Mouse (Mus musculus): ENCODE measurements around the gene Elavl4. TPM values are rescaled to one million over a fixed set of nuclear protein-coding genes. Genes with fewer than 3 reads are reported as not detected.

Elavl4 gene
- polyA plus RNA-seq, 1 experiment from 2014 or later, result 308 TPM

- DNase-seq (ENCODE audit: low spot score) (no peak), ATAC-seq (no peak)
- H3K4me2 ChIP-seq (ENCODE audit: low read length), result no peak overlapping the region
- 44% methylated on average over 3 of the region's 3 CpGs for WGBS
- no peak overlapping the region for H3K4me3 ChIP-seq (ENCODE audit: low read depth, low read length)
- H3K9ac ChIP-seq (ENCODE audit: low read length), result no peak overlapping the region
- H3K27me3 ChIP-seq (replicated peaks; ENCODE audit: control insufficient read depth, insufficient read depth, low read length), result no peaks in the 10 kb centered on the region
- H3K9me3 ChIP-seq (replicated peaks; ENCODE audit: control insufficient read depth, low read length), result no peaks in the 10 kb centered on the region
- no peaks in the 10 kb centered on the region; the same call in 1 of the 2 replicates for H3K4me1 ChIP-seq (ENCODE audit: control insufficient read depth, insufficient read depth, low read length)
- no peak overlapping the region for H3K27ac ChIP-seq (ENCODE audit: low read depth, low read length)
- H3K36me3 ChIP-seq (ENCODE audit: control insufficient read depth, insufficient read depth, low read length), result peaks cover 25% of the 10 kb centered on the region
Measured at GRCm38 (mm10) chr4:110217553-110217952, 134.2 kb downstream of the Elavl4 start.

GRCm38 (mm10) chr4:110214543-110214942, 137.2 kb downstream of the Elavl4 start:
- no peak overlapping the region for H3K27ac ChIP-seq (ENCODE audit: low read depth, low read length)
- 92% methylated on average over 6 of the region's 6 CpGs for WGBS
- H3K36me3 ChIP-seq (ENCODE audit: control insufficient read depth, insufficient read depth, low read length), result peaks cover 41% of the 10 kb centered on the region
- H3K4me2 ChIP-seq (ENCODE audit: low read length), result no peak overlapping the region
- no peaks in the 10 kb centered on the region for H3K27me3 ChIP-seq (replicated peaks; ENCODE audit: control insufficient read depth, insufficient read depth, low read length)
- no peak for ATAC-seq
- no peak for DNase-seq (ENCODE audit: low spot score)
- H3K4me1 ChIP-seq (ENCODE audit: control insufficient read depth, insufficient read depth, low read length), result peaks cover 17% of the 10 kb centered on the region
- no peak overlapping the region for H3K4me3 ChIP-seq (ENCODE audit: low read depth, low read length)
- H3K9ac ChIP-seq (ENCODE audit: low read length), result no peak overlapping the region
- no peaks in the 10 kb centered on the region for H3K9me3 ChIP-seq (replicated peaks; ENCODE audit: control insufficient read depth, low read length)

GRCm38 (mm10) chr4:110213666-110214065, 138.0 kb downstream of the Elavl4 start:
- no peaks in the 10 kb centered on the region for H3K9me3 ChIP-seq (replicated peaks; ENCODE audit: control insufficient read depth, low read length)
- no peaks in the 10 kb centered on the region for H3K27me3 ChIP-seq (replicated peaks; ENCODE audit: control insufficient read depth, insufficient read depth, low read length)
- H3K9ac ChIP-seq (ENCODE audit: low read length), result no peak overlapping the region
- ATAC-seq (no peak), DNase-seq (ENCODE audit: low spot score) (peak; percentile 47)
- H3K4me1 ChIP-seq (ENCODE audit: control insufficient read depth, insufficient read depth, low read length), result peaks cover 17% of the 10 kb centered on the region
- 41% methylated on average over 5 of the region's 5 CpGs for WGBS
- no peak overlapping the region for H3K27ac ChIP-seq (ENCODE audit: low read depth, low read length)
- H3K4me2 ChIP-seq (ENCODE audit: low read length), result no peak overlapping the region
- peaks cover 44% of the 10 kb centered on the region for H3K36me3 ChIP-seq (ENCODE audit: control insufficient read depth, insufficient read depth, low read length)
- no peak overlapping the region for H3K4me3 ChIP-seq (ENCODE audit: low read depth, low read length)

GRCm38 (mm10) chr4:110210246-110210645, 141.5 kb downstream of the Elavl4 start:
- DNase-seq (ENCODE audit: low spot score) (peak; percentile 35), ATAC-seq (peak; percentile 57)
- H3K27ac ChIP-seq (ENCODE audit: low read depth, low read length), result peak overlapping the region; percentile 35; the same call in 1 of the 2 replicates

GRCm38 (mm10) chr4:110209613-110210012, 142.1 kb downstream of the Elavl4 start:
- Histone ChIP-seq H3K27ac (ENCODE audit: low read depth, low read length) (peak overlapping the region; percentile 35; the same call in 1 of the 2 replicates), H3K4me3 (ENCODE audit: low read depth, low read length) (no peak overlapping the region), H3K9me3 (replicated peaks; ENCODE audit: control insufficient read depth, low read length) (no peaks in the 10 kb centered on the region), H3K27me3 (replicated peaks; ENCODE audit: control insufficient read depth, insufficient read depth, low read length) (no peaks in the 10 kb centered on the region), H3K9ac (ENCODE audit: low read length) (no peak overlapping the region), H3K36me3 (ENCODE audit: control insufficient read depth, insufficient read depth, low read length) (peaks cover 46% of the 10 kb centered on the region), H3K4me2 (ENCODE audit: low read length) (no peak overlapping the region), H3K4me1 (ENCODE audit: control insufficient read depth, insufficient read depth, low read length) (peaks cover 17% of the 10 kb centered on the region)
- peak; percentile 77 for DNase-seq (ENCODE audit: low spot score)
- peak; percentile 76 for ATAC-seq
- 4% methylated on average over 5 of the region's 5 CpGs for WGBS

More at GRCm38 (mm10) chr4:110210246-110210645, 141.5 kb downstream of the Elavl4 start:
- WGBS, result 52% methylated on average over 5 of the region's 5 CpGs
- H3K36me3 ChIP-seq (ENCODE audit: control insufficient read depth, insufficient read depth, low read length), result peaks cover 46% of the 10 kb centered on the region
- no peak overlapping the region for H3K4me2 ChIP-seq (ENCODE audit: low read length)
- H3K4me3 ChIP-seq (ENCODE audit: low read depth, low read length), result no peak overlapping the region
- no peaks in the 10 kb centered on the region for H3K27me3 ChIP-seq (replicated peaks; ENCODE audit: control insufficient read depth, insufficient read depth, low read length)
- H3K9me3 ChIP-seq (replicated peaks; ENCODE audit: control insufficient read depth, low read length), result no peaks in the 10 kb centered on the region
- H3K9ac ChIP-seq (ENCODE audit: low read length), result no peak overlapping the region
- H3K4me1 ChIP-seq (ENCODE audit: control insufficient read depth, insufficient read depth, low read length), result peaks cover 17% of the 10 kb centered on the region

- DNase-seq (ENCODE audit: low spot score) (no peak), ATAC-seq (no peak)
- no peak overlapping the region for H3K4me2 ChIP-seq (ENCODE audit: low read length)
- peaks cover 8% of the 10 kb centered on the region for H3K36me3 ChIP-seq (ENCODE audit: control insufficient read depth, insufficient read depth, low read length)
- peaks cover 5% of the 10 kb centered on the region; the same call in 1 of the 2 replicates for H3K4me1 ChIP-seq (ENCODE audit: control insufficient read depth, insufficient read depth, low read length)
- 79% methylated on average over 3 of the region's 3 CpGs for WGBS
- no peak overlapping the region for H3K4me3 ChIP-seq (ENCODE audit: low read depth, low read length)
- H3K27ac ChIP-seq (ENCODE audit: low read depth, low read length), result no peak overlapping the region
- H3K9ac ChIP-seq (ENCODE audit: low read length), result no peak overlapping the region
- no peaks in the 10 kb centered on the region for H3K9me3 ChIP-seq (replicated peaks; ENCODE audit: control insufficient read depth, low read length)
- no peaks in the 10 kb centered on the region for H3K27me3 ChIP-seq (replicated peaks; ENCODE audit: control insufficient read depth, insufficient read depth, low read length)
Measured at GRCm38 (mm10) chr4:110201680-110202079, 150.0 kb downstream of the Elavl4 start.

- ATAC-seq (no peak), DNase-seq (ENCODE audit: low spot score) (no peak)
- peaks cover 2% of the 10 kb centered on the region; the same call in 1 of the 2 replicates for H3K9me3 ChIP-seq (replicated peaks; ENCODE audit: control insufficient read depth, low read length)
- H3K4me3 ChIP-seq (ENCODE audit: low read depth, low read length), result no peak overlapping the region
- H3K4me2 ChIP-seq (ENCODE audit: low read length), result no peak overlapping the region
- 77% methylated on average over 5 of the region's 5 CpGs for WGBS
- H3K36me3 ChIP-seq (ENCODE audit: control insufficient read depth, insufficient read depth, low read length), result no peaks in the 10 kb centered on the region
- no peak overlapping the region for H3K9ac ChIP-seq (ENCODE audit: low read length)
- no peaks in the 10 kb centered on the region for H3K27me3 ChIP-seq (replicated peaks; ENCODE audit: control insufficient read depth, insufficient read depth, low read length)
- no peak overlapping the region for H3K27ac ChIP-seq (ENCODE audit: low read depth, low read length)
- H3K4me1 ChIP-seq (ENCODE audit: control insufficient read depth, insufficient read depth, low read length), result peaks cover 5% of the 10 kb centered on the region; the same call in 1 of the 2 replicates
Measured at GRCm38 (mm10) chr4:110199897-110200296, 151.8 kb downstream of the Elavl4 start.

GRCm38 (mm10) chr4:110198600-110198999, 153.1 kb downstream of the Elavl4 start:
- H3K9ac ChIP-seq (ENCODE audit: low read length), result no peak overlapping the region
- no peak overlapping the region for H3K4me2 ChIP-seq (ENCODE audit: low read length)
- H3K27me3 ChIP-seq (replicated peaks; ENCODE audit: control insufficient read depth, insufficient read depth, low read length), result no peaks in the 10 kb centered on the region
- H3K4me3 ChIP-seq (ENCODE audit: low read depth, low read length), result no peak overlapping the region
- ATAC-seq (no peak), DNase-seq (ENCODE audit: low spot score) (no peak)
- peaks cover 2% of the 10 kb centered on the region; the same call in 1 of the 2 replicates for H3K9me3 ChIP-seq (replicated peaks; ENCODE audit: control insufficient read depth, low read length)
- 81% methylated on average over 2 of the region's 2 CpGs for WGBS
- H3K27ac ChIP-seq (ENCODE audit: low read depth, low read length), result no peak overlapping the region
- peaks cover 5% of the 10 kb centered on the region; the same call in 1 of the 2 replicates for H3K4me1 ChIP-seq (ENCODE audit: control insufficient read depth, insufficient read depth, low read length)
- H3K36me3 ChIP-seq (ENCODE audit: control insufficient read depth, insufficient read depth, low read length), result no peaks in the 10 kb centered on the region

GRCm38 (mm10) chr4:110177263-110177662, 174.4 kb downstream of the Elavl4 start:
- no peak for ATAC-seq

More at GRCm38 (mm10) chr4:110177263-110177662, 174.4 kb downstream of the Elavl4 start:
- H3K9ac ChIP-seq (ENCODE audit: low read length), result no peak overlapping the region
- no peaks in the 10 kb centered on the region for H3K9me3 ChIP-seq (replicated peaks; ENCODE audit: control insufficient read depth, low read length)
- DNase-seq (ENCODE audit: low spot score), result no peak
- 88% methylated on average over 2 of the region's 2 CpGs for WGBS
- H3K4me2 ChIP-seq (ENCODE audit: low read length), result no peak overlapping the region
- no peaks in the 10 kb centered on the region for H3K4me1 ChIP-seq (ENCODE audit: control insufficient read depth, insufficient read depth, low read length)
- no peak overlapping the region for H3K4me3 ChIP-seq (ENCODE audit: low read depth, low read length)
- H3K36me3 ChIP-seq (ENCODE audit: control insufficient read depth, insufficient read depth, low read length), result no peaks in the 10 kb centered on the region
- H3K27ac ChIP-seq (ENCODE audit: low read depth, low read length), result no peak overlapping the region
- no peaks in the 10 kb centered on the region for H3K27me3 ChIP-seq (replicated peaks; ENCODE audit: control insufficient read depth, insufficient read depth, low read length)

All from forebrain, embryonic 14.5 days (tissue).